In the genomic region with DNA sequence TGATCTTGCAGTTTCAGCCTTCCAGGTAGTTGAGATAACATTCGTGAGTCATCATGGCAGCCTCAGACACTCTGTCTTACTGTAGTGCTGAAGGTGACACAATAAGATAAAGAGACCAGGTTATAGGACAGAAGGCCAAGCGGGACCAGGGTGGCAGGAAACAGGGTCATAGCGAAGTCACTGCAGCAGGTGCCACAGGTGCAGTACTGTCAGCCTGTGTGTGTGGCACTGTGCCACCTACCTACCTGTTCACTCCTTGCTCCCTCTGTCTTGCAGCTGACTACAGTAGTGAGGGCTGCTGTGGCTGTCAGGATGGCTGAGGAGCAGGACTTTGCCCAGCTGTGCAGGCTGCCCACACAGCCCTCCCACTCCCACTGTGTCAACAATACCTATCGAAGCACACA, we compare ENCODE assay signal across 15 mouse cellular contexts. TPM values are rescaled to one million over a fixed set of nuclear protein-coding genes. Genes with fewer than 3 reads are reported as not detected.
DNase-seq lines count a peak whose midpoint lies in the region; ATAC-seq and TF ChIP-seq lines count a peak whose summit lies in the region.
"Had no signal": no experiment of that assay in that cellular context is flagged by ENCODE, and none has a peak within 500 bp of the region (broad histone marks: within the 10 kb centered on the region; RNA-seq: fewer than 3 reads in every experiment).

No protein-coding gene starts in this region.

- H3K9me3 ChIP-seq in hindbrain, embryonic 13.5 days = no peaks in the 10 kb centered on the region
- no peaks in the 10 kb centered on the region for H3K9me3 ChIP-seq in hindbrain, postnatal 0 days (ENCODE audit: low read length)
- H3K9me3 ChIP-seq in intestine, embryonic 14.5 days (ENCODE audit: control insufficient read depth, low read length) = no peaks in the 10 kb centered on the region
- H3K9me3 ChIP-seq in liver, embryonic 12.5 days (replicated peaks) = no peaks in the 10 kb centered on the region
- no peaks in the 10 kb centered on the region for H3K9me3 ChIP-seq in stomach, embryonic 14.5 days (ENCODE audit: control insufficient read depth, low read depth, low read length)

- ATAC-seq in hindbrain, embryonic 13.5 days (ENCODE audit: low FRiP score) = no peak
- no peak for ATAC-seq in hindbrain, postnatal 0 days
- ATAC-seq in intestine, embryonic 14.5 days (replicated peaks; ENCODE audit: low FRiP score, low TSS enrichment, low read depth) = peak; percentile 55
- ATAC-seq in liver, embryonic 12.5 days = peak; percentile 25; the same call in 1 of the 2 replicates
- ATAC-seq in stomach, embryonic 14.5 days (ENCODE audit: insufficient number of reproducible peaks, insufficient read depth, low FRiP score, low read depth) = peak; percentile 62; the same call in 1 of the 2 replicates
- no peak for ATAC-seq in monocyte, adult 5-6 weeks (replicated peaks; ENCODE audit: insufficient number of reproducible peaks, low FRiP score, low TSS enrichment, poor library complexity, severe bottlenecking)
- ATAC-seq: hindbrain, embryonic 16.5 days had no signal

- H3K4me2 ChIP-seq in hindbrain, embryonic 13.5 days = no peak overlapping the region
- H3K4me2 ChIP-seq in hindbrain, postnatal 0 days (ENCODE audit: low read depth, low read length) = no peak overlapping the region
- H3K4me2 ChIP-seq in intestine, embryonic 14.5 days (ENCODE audit: low read length) = 0 out of 2 replicates have a peak overlapping the region, but pooled peaks have one; percentile 1
- H3K4me2 ChIP-seq in liver, embryonic 12.5 days = peak overlapping the region; percentile 19; the same call in 1 of the 2 replicates
- 0 out of 2 replicates have a peak overlapping the region, but pooled peaks have one; percentile 5 for H3K4me2 ChIP-seq in stomach, embryonic 14.5 days (replicated peaks; ENCODE audit: low read depth, low read length)

- no peaks in the 10 kb centered on the region for H3K27me3 ChIP-seq in hindbrain, embryonic 13.5 days
- no peaks in the 10 kb centered on the region for H3K27me3 ChIP-seq in hindbrain, postnatal 0 days (ENCODE audit: insufficient read depth, low read length)
- H3K27me3 ChIP-seq in intestine, embryonic 14.5 days (replicated peaks; ENCODE audit: control insufficient read depth, insufficient read depth, low read length) = no peaks in the 10 kb centered on the region
- H3K27me3 ChIP-seq in liver, embryonic 12.5 days (replicated peaks) = no peaks in the 10 kb centered on the region
- H3K27me3 ChIP-seq in stomach, embryonic 14.5 days (ENCODE audit: control insufficient read depth, insufficient read depth, low read length) = no peaks in the 10 kb centered on the region

- peaks cover 49% of the 10 kb centered on the region for H3K36me3 ChIP-seq in hindbrain, embryonic 13.5 days
- H3K36me3 ChIP-seq in hindbrain, postnatal 0 days (ENCODE audit: insufficient read depth, low read length) = peaks cover 8% of the 10 kb centered on the region; the same call in 1 of the 2 replicates
- peaks cover 38% of the 10 kb centered on the region for H3K36me3 ChIP-seq in intestine, embryonic 14.5 days (ENCODE audit: control insufficient read depth, insufficient read depth, low read length)
- H3K36me3 ChIP-seq in liver, embryonic 12.5 days = peaks cover 40% of the 10 kb centered on the region
- H3K36me3 ChIP-seq in stomach, embryonic 14.5 days (ENCODE audit: control insufficient read depth, insufficient read depth, low read length) = peaks cover 25% of the 10 kb centered on the region

- no peak for TF ChIP-seq CTCF in hindbrain, postnatal 0 days (IDR thresholded peaks at IDR 0.05; ENCODE audit: low read depth)

- peak overlapping the region; percentile 43; the same call in 1 of the 2 replicates for H3K9ac ChIP-seq in hindbrain, embryonic 13.5 days
- no peak overlapping the region for H3K9ac ChIP-seq in hindbrain, postnatal 0 days (replicated peaks; ENCODE audit: low read length)
- no peak overlapping the region for H3K9ac ChIP-seq in intestine, embryonic 14.5 days (ENCODE audit: low read length)
- H3K9ac ChIP-seq in liver, embryonic 12.5 days = no peak overlapping the region
- H3K9ac ChIP-seq in stomach, embryonic 14.5 days (replicated peaks; ENCODE audit: low read depth, low read length) = no peak overlapping the region

- H3K4me1 ChIP-seq in hindbrain, embryonic 13.5 days (replicated peaks) = peaks cover 44% of the 10 kb centered on the region
- peaks cover 8% of the 10 kb centered on the region; the same call in 1 of the 2 replicates for H3K4me1 ChIP-seq in hindbrain, postnatal 0 days (ENCODE audit: insufficient read depth, low read length)
- peaks cover 24% of the 10 kb centered on the region for H3K4me1 ChIP-seq in intestine, embryonic 14.5 days (replicated peaks; ENCODE audit: control insufficient read depth, insufficient read depth, low read length)
- peaks cover 59% of the 10 kb centered on the region for H3K4me1 ChIP-seq in liver, embryonic 12.5 days
- H3K4me1 ChIP-seq in stomach, embryonic 14.5 days (ENCODE audit: control insufficient read depth, insufficient read depth, low read length) = peaks cover 18% of the 10 kb centered on the region

- H3K4me3 ChIP-seq in hindbrain, embryonic 13.5 days = no peak overlapping the region
- no peak overlapping the region for H3K4me3 ChIP-seq in hindbrain, postnatal 0 days (ENCODE audit: low read length)
- no peak overlapping the region for H3K4me3 ChIP-seq in intestine, embryonic 14.5 days (ENCODE audit: low read depth, low read length)
- no peak overlapping the region for H3K4me3 ChIP-seq in liver, embryonic 12.5 days
- no peak overlapping the region for H3K4me3 ChIP-seq in stomach, embryonic 14.5 days (ENCODE audit: low read depth, low read length)

- DNase-seq in hindbrain, postnatal 0 days (ENCODE audit: low spot score) = no peak
- DNase-seq in intestine, embryonic 14.5 days (ENCODE audit: low spot score) = peak; percentile 56
- DNase-seq in T-cell, adult 2 months (ENCODE audit: low spot score) = no peak
- DNase-seq in adrenal gland, adult 8-10 months = no peak
- DNase-seq: adrenal gland, adult 2 months; cerebellum, adult 9-11 months; layer of hippocampus, adult 9-11 months; lung, adult 2 months; right cerebral cortex, postnatal 25 days; thymus, postnatal 14 days had no signal

- WGBS in hindbrain, embryonic 13.5 days = 92% methylated on average over 4 of the region's 4 CpGs
- WGBS in hindbrain, postnatal 0 days = 92% methylated on average over 4 of the region's 4 CpGs
- 71% methylated on average over 4 of the region's 4 CpGs for WGBS in intestine, embryonic 14.5 days
- WGBS in liver, embryonic 12.5 days (ENCODE audit: insufficient replicate concordance) = 45% methylated on average over 4 of the region's 4 CpGs
- 76% methylated on average over 4 of the region's 4 CpGs for WGBS in stomach, embryonic 14.5 days

- H3K27ac ChIP-seq in hindbrain, embryonic 13.5 days = no peak overlapping the region
- no peak overlapping the region for H3K27ac ChIP-seq in hindbrain, postnatal 0 days
- H3K27ac ChIP-seq in intestine, embryonic 14.5 days (ENCODE audit: low read depth) = peak overlapping the region; percentile 27; the same call in 1 of the 2 replicates
- H3K27ac ChIP-seq in liver, embryonic 12.5 days = peak overlapping the region; percentile 53
- H3K27ac ChIP-seq in stomach, embryonic 14.5 days (ENCODE audit: low read length) = no peak overlapping the region

RNA-seq across cellular contexts. Expression of a gene that starts 4.7 kb away (rescaled TPM):
- polyA plus RNA-seq in hindbrain, embryonic 13.5 days (2015; fragmentation: Nextera tagmentation; extraction: Ambion mirVana) = 70.9 and 77.6 TPM in 2 replicates
- total RNA-seq in hindbrain, postnatal 0 days (2014; rRNA removed) = 176 and 190 TPM in 2 replicates
- polyA plus RNA-seq in hindbrain, postnatal 0 days (2015; fragmentation: Nextera tagmentation; extraction: Ambion mirVana) = 69.6 and 80.5 TPM in 2 replicates
- 66.5 and 70.8 TPM in 2 replicates for polyA plus RNA-seq in intestine, embryonic 14.5 days (2014; fragmentation: Nextera tagmentation; extraction: Ambion mirVana)
- 23.5 and 24.0 TPM in 2 replicates for polyA plus RNA-seq in liver, embryonic 12.5 days (2016; fragmentation: Nextera tagmentation; extraction: Ambion mirVana)
- 69.8 and 76.6 TPM in 2 replicates for polyA plus RNA-seq in stomach, embryonic 14.5 days (2014; fragmentation: Nextera tagmentation; extraction: Ambion mirVana)
- total RNA-seq in monocyte, adult 5-6 weeks (2017) = 5.0 to 8.2 TPM (median 6.7 TPM) in 3 replicates
- total RNA-seq in adrenal gland, adult 8-10 months (2022) = 10 to 100 TPM; 40.5 to 65.6 (median 50.8) TPM

RNA-seq across cellular contexts. Expression of a gene that starts 31.4 kb away (rescaled TPM):
- 44.3 and 48.7 TPM in 2 replicates for polyA plus RNA-seq in hindbrain, embryonic 13.5 days (2015; fragmentation: Nextera tagmentation; extraction: Ambion mirVana)
- total RNA-seq in hindbrain, postnatal 0 days (2014; rRNA removed) = 47.5 and 66.1 TPM in 2 replicates
- polyA plus RNA-seq in hindbrain, postnatal 0 days (2015; fragmentation: Nextera tagmentation; extraction: Ambion mirVana) = 33.8 and 39.2 TPM in 2 replicates
- polyA plus RNA-seq in intestine, embryonic 14.5 days (2014; fragmentation: Nextera tagmentation; extraction: Ambion mirVana) = 41.5 and 45.7 TPM in 2 replicates
- polyA plus RNA-seq in liver, embryonic 12.5 days (2016; fragmentation: Nextera tagmentation; extraction: Ambion mirVana) = 24.2 and 25.2 TPM in 2 replicates
- 45.8 and 47.5 TPM in 2 replicates for polyA plus RNA-seq in stomach, embryonic 14.5 days (2014; fragmentation: Nextera tagmentation; extraction: Ambion mirVana)
- 55.5 to 92.1 TPM (median 65.8 TPM) in 3 replicates for total RNA-seq in monocyte, adult 5-6 weeks (2017)
- total RNA-seq in adrenal gland, adult 8-10 months (2022) = 10 to 100 TPM; 54.1 to 95.8 (median 62.0) TPM

RNA-seq across cellular contexts. Expression of a gene that starts 33.0 kb away (rescaled TPM):
- polyA plus RNA-seq in hindbrain, embryonic 13.5 days (2015; fragmentation: Nextera tagmentation; extraction: Ambion mirVana) = 1.6 and 2.0 TPM in 2 replicates
- total RNA-seq in hindbrain, postnatal 0 days (2014; rRNA removed) = 15.5 and 15.6 TPM in 2 replicates
- 2.0 and 2.3 TPM in 2 replicates for polyA plus RNA-seq in hindbrain, postnatal 0 days (2015; fragmentation: Nextera tagmentation; extraction: Ambion mirVana)
- polyA plus RNA-seq in intestine, embryonic 14.5 days (2014; fragmentation: Nextera tagmentation; extraction: Ambion mirVana) = 16.2 and 18.2 TPM in 2 replicates
- polyA plus RNA-seq in liver, embryonic 12.5 days (2016; fragmentation: Nextera tagmentation; extraction: Ambion mirVana) = 4.9 and 5.2 TPM in 2 replicates
- polyA plus RNA-seq in stomach, embryonic 14.5 days (2014; fragmentation: Nextera tagmentation; extraction: Ambion mirVana) = 17.8 and 23.3 TPM in 2 replicates
- 0.19 to 0.21 TPM in 2 of 3 replicates, not detected in the other for total RNA-seq in monocyte, adult 5-6 weeks (2017)
- total RNA-seq in adrenal gland, adult 8-10 months (2022) = 10 to 100 TPM; 11.8 to 14.9 (median 13.1) TPM

Comparison
In these comparisons a context has a peak if more than half of its experiments do, and no peak if none do; other contexts are left out.
1. ATAC-seq: peak in intestine, embryonic 14.5 days (single experiment), liver, embryonic 12.5 days (single experiment) and stomach, embryonic 14.5 days (single experiment); none in hindbrain, embryonic 13.5 days (single experiment), hindbrain, postnatal 0 days (single experiment) and monocyte, adult 5-6 weeks (single experiment).
2. H3K27ac ChIP-seq: peak in intestine, embryonic 14.5 days (single experiment) and liver, embryonic 12.5 days (single experiment); none in hindbrain, embryonic 13.5 days (single experiment), hindbrain, postnatal 0 days (single experiment) and stomach, embryonic 14.5 days (single experiment).
3. H3K4me2 ChIP-seq: peak in intestine, embryonic 14.5 days (single experiment), liver, embryonic 12.5 days (single experiment) and stomach, embryonic 14.5 days (single experiment); none in hindbrain, embryonic 13.5 days (single experiment) and hindbrain, postnatal 0 days (single experiment).